Mouse (Mus musculus) frontal cortex, postnatal 36 days (tissue): Measurements from ENCODE around the gene Nin.

Experiments
- DNase-seq, 2 experiments: peaks; one replicate each; pipeline ENCODE4 v3.0.0; 2022; ENCODE audit warnings: low spot score in 2 of 2

Gene Nin

DNA sequence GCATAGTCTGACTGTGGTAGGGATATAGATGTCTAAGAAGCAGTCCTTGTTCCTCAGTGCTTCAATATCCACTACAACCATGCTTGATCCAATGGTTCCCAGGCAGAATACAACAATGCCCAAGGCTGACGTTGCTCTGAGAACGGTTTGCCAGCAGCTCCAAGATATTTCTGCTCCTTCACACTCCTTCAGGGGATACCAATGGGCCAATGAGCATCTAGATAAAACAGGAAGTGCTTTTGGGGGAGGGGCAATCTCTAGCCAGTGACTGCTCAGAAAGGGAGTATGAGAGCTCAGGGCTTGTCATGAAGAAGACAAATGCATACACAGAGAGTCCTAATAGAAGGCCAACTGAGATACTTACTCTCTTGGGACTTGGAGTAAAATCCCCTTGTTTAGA, 6.0 kb upstream of the Nin start:
- no peak for DNase-seq

DNA sequence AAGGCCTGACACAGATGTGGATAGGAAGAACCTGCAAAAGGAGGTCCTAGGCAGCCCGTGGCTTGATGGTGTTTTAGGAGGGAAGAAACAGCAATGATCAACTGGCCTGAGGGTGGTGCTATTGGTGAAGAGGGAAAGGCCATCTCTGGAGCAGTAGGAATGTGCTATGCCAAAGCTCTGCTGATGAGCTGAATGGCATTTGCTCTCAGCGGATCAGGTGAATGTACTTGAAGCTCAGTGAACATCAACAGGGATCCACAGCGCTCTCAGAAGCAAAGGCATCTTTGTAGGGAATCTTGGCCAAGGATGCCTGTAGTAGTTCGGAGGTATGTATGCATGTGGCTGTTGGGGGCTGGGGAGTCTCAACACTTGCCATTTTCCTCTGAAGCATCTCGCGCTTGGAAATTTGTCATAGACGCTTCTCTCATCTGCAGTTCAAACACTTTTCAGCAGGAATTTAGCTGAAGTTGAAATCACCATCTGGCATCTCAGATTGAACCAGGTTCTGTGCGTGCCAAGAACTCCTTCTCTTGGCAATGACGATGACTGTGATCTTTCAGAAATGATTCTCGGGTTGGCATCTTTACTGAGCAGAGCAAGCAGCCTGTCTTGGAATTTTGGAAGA, 5.3 kb upstream of the Nin start:
- peak; percentile 66 to 88 for DNase-seq

- no peak for DNase-seq
Measured at GRCm38 (mm10) chr12:70117146-70117545, 3.6 kb upstream of the Nin start.

- no peak for DNase-seq
Measured at GRCm38 (mm10) chr12:70112090-70112383, 1.5 kb downstream of the Nin start.

- peak; percentile 71 to 75 for DNase-seq
Measured at GRCm38 (mm10) chr12:70111367-70112089, 2.0 kb downstream of the Nin start.

- peak in 1 of 2 experiments; percentile 62 for DNase-seq
Measured at GRCm38 (mm10) chr12:70111117-70111366, 2.5 kb downstream of the Nin start.

DNA sequence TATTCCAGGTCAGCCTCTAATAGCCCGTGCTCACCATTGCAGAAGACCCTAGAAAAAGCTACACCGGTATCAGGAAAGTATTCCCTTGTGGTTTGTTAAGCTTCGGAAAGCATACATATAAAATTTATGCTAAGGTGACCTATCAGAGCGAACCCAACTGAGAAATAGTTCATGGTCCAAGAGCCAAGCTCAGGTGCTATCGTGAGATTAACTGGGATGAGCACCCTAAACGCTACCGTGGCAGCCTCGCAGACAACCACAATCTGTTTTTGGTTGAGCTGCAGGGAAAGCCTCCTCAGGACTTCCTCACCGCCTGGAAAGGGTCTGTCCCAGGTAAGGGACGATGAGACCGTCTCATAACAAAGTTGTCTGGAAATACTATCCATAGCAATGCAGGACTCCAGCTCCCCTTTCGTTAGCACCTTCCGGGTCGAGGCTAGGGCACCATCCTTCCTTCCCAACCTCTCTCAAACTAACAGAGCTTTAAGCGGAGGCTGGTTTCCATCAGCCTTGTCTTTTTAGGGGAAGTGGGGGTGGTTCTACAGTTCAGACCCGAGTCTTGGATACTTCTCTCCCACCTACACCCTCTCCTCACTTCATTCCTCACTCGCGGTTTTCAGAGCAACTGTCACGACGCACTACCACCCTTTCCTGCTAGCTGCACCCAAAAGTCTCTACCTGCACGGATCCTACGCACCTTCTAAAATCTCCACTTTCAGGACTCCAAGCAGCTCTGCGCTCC, 3.0 kb downstream of the Nin start:
- peak in 1 of 2 experiments; percentile 70 for DNase-seq

GRCm38 (mm10) chr12:70109921-70110320, 3.6 kb downstream of the Nin start:
- DNase-seq = no peak

DNA sequence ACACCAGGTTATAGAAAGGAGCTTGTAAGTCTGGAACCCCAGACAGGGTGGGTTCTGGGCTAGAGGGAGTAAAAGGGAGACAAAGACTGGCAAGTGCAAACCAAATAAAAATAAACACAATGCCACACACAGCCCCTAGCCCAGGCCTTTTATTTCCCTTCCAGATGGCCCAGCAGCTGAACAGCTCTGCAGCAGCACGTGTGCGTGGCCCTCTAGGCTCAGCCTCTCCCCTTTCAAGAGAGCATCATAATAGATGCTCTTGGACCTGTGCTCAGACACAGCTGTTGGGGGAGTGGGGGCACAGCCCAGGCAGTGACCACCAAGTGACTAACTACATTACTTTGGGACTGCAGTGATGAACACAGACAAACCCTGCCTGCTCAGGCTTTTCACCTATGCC, 5.4 kb downstream of the Nin start:
- DNase-seq = no peak

GRCm38 (mm10) chr12:70106508-70106907, 7.0 kb downstream of the Nin start:
- no peak for DNase-seq

GRCm38 (mm10) chr12:70105885-70106284, 7.6 kb downstream of the Nin start:
- DNase-seq = no peak

DNA sequence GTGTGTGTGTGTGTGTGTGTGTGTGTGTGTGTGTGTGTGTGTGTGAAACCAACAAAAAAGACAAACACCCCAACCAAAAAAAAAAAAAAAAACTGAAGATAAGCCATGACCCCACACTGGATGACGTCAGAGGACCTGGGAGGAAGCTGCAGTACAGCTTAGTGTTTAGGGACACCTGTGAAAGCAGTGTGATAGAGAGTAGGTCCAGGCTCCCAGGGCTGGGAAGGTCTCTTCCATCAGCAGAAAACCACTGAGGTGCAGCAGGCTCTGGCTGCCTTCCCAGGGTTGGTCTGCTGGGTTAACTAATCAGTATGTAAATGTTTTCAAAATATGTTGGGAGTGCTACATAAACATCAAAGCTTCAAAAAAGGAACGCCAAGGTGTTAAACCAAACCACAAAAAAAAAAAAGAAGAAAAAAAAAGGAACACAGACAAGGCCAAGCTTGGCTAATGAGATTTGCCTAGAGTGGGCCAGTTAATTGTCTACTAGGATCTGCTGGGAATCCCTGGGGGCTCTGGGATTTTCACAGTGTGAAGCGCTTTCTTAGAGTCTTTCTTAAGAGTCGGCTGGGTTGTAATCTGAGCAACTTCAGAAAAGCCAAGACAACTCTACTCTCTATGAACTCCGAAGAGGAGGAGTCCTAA, 8.6 kb downstream of the Nin start:
- DNase-seq = no peak

DNA sequence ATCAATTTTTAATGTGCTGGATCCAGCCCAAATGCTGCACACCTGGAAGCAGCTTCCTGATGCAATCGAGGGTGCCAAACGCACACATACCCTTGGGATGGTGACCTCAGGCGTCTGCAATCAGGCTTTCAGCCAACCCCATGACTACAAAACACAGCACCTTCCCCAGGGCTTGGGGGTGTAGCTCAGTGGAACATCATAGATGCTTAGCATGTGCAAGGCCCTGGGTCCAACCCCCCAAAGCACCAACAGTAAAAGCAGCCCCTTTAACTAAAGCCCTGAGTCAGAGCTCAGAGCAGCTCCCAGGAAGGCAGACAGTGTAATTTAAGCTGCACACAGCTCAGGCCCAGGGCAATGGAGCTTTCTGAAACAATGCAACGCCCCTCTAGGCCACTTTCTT, 9.3 kb downstream of the Nin start:
- no peak for DNase-seq

- no peak for DNase-seq
Measured at GRCm38 (mm10) chr12:70103257-70103656, 10.3 kb downstream of the Nin start.

DNA sequence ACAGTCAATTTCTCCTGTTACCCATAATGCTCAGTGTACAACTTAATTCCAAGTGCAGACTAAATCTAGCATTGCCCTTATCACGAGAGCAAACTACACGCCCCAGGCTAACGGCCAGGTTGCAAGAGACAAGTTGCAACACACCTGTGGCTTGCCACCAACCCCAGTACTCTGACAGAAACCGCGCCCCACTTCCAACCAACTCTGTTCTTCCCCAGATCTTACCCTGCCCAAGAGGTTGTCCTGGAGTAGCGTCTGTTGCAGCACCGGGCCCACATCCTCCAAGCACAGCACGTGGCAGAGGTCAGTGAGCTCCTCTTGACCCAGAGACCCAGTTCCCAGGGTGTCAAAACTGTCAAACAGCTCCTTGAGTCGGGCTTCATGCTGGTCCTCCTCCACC, 11.1 kb downstream of the Nin start:
- DNase-seq = no peak

DNA sequence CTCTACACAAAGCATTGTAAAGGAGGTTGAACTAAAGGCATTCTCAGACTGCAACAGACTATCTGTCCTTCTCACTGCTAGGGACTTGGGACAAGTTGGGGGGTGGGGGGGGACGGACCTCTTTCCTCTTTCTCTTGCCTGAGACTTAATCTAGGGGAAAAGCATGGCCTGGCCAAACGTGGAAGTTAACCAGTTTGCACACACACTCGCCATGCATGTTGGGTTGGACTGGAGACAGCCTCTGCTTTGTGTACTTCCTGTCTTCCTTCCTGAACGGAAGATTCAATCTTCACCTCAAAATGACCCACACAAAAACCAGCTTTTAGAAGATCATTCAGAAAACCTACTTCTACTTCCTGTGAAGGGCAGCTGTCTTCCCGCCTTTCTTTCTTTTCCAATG, 11.7 kb downstream of the Nin start:
- no peak for DNase-seq

- no peak for DNase-seq
Measured at GRCm38 (mm10) chr12:70097901-70098300, 15.6 kb downstream of the Nin start.

GRCm38 (mm10) chr12:70097316-70097715, 16.2 kb downstream of the Nin start:
- DNase-seq = no peak

GRCm38 (mm10) chr12:70093266-70093893, 20.1 kb downstream of the Nin start:
- DNase-seq = no peak

DNA sequence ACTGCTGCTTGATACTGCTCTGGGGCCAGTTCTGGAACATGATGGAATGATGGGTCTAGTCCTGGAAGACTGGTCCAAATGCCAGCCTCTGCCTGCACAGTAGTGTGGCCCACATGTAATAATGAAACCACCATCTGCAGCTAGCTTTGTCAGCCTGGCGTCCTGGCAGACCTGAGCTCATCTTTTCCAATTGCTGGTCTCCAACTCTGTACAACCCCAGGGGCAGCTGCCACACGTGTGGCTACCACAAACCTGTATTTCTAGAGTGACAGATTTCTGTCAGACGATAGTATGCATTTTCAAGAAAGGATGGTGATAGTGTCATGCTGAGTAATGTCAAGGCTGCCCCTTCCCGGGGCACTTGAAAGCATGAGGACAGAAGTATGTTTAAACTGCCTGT, 25.2 kb downstream of the Nin start:
- DNase-seq = no peak

DNA sequence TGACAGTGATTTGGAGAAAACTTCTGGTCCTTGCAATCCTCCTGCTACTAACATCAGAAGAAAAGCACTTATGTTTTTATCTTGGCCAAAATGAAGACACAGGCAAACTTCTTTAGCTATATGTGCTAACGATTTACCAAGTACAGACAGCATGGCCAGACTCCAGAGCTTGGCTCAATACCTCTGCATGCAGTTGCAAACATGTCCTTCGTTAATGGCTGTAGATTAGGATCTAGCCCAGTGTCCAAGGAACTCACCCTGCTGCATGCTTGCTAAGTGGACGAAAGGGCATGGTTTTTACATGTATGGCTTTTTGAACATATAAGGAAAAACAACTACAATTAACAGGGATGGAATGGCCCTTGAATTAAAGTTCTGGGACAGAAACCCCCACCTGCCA, 28.2 kb downstream of the Nin start:
- no peak for DNase-seq

- no peak for DNase-seq
Measured at GRCm38 (mm10) chr12:70084198-70084597, 29.3 kb downstream of the Nin start.

DNA sequence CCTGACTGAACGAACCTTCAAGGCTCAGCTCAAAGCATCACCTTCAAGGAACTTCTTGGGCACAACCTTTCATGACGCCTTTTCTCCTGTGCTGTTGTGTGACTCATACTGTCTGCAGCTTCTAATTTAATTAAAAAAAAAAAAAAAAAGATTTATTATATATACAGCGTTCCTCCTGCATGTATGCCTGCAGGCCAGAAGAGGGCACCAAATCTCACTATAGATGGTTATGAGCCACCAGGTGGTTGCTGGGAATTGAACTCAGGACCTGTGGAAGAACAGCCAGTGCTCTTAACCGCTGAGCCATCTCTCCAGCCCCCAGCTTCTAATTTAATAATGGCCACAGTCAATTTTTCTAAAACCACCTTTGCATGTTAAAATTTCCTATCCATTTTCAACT, 29.8 kb downstream of the Nin start:
- DNase-seq = no peak
